Mouse (Mus musculus) heart, adult 2 months (tissue): Measurements from ENCODE around the gene Eif5a. TPM values are rescaled to one million over a fixed set of nuclear protein-coding genes. Genes with fewer than 3 reads are reported as not detected.

Experiments used
- DNase-seq, 2 experiments: peaks; one replicate each; pipeline ENCODE4 v3.0.0; 2021
- H3K27ac ChIP-seq: fragments of 200-600 bp; 2 replicates; pipeline ENCODE4 v1.8.1; 2022
- H3K27me3 ChIP-seq: fragments of 200-500 bp; 2 replicates; pipeline ENCODE4 v1.6.1; 2012; ENCODE audit warnings: mild to moderate bottlenecking, low read length, inconsistent platforms, mixed read lengths; ENCODE audit not compliant: control insufficient read depth, insufficient read depth
- H3K36me3 ChIP-seq: fragments of 200-500 bp; 2 replicates; pipeline ENCODE4 v1.6.1; 2012; ENCODE audit warnings: low read length, inconsistent platforms; ENCODE audit not compliant: control insufficient read depth, insufficient read depth
- H3K4me1 ChIP-seq: fragments of 200-500 bp; 2 replicates; pipeline ENCODE4 v1.6.1; 2011; ENCODE audit warnings: low read length; ENCODE audit not compliant: control insufficient read depth, insufficient read depth
- H3K4me3 ChIP-seq: fragments of 200-600 bp; 2 replicates; pipeline ENCODE4 v1.8.1; 2022
- H3K79me2 ChIP-seq: fragments of 200-500 bp; replicated peaks from 2 replicates; pipeline ENCODE4 v1.6.1; 2012; ENCODE audit warnings: mild to moderate bottlenecking, inconsistent platforms, low read length, moderate library complexity, mixed read lengths; ENCODE audit not compliant: control insufficient read depth, insufficient read depth
- H3K9ac ChIP-seq: fragments of 200-500 bp; 2 replicates; pipeline ENCODE4 v1.6.1; 2012; ENCODE audit warnings: low read depth, mild to moderate bottlenecking, control low read depth, inconsistent platforms, low read length, mixed read lengths
- CTCF ChIP-seq: fragments of 200-600 bp; IDR thresholded peaks from 2 replicates; pipeline ENCODE4 v1.8.1; 2022; ENCODE audit warnings: antibody characterized with exemption, mild to moderate bottlenecking, moderate library complexity
- EP300 ChIP-seq: fragments of 200-500 bp; IDR thresholded peaks from 2 replicates; pipeline ENCODE4 v1.6.1; 2011; ENCODE audit warnings: low read depth, low read length, control low read depth; ENCODE audit not compliant: insufficient read depth
- POLR2A ChIP-seq: fragments of 200-500 bp; IDR thresholded peaks from 2 replicates; pipeline ENCODE4 v1.6.1; 2011; ENCODE audit warnings: mild to moderate bottlenecking, low read depth, low read length, control low read depth; ENCODE audit not compliant: insufficient read depth
- WGBS: fragments of 180-500 bp; shearing (Covaris S2); methylation state at CpG from one replicate; pipeline ENCODE4 v1.1.7; 2018; 5-methylcytosine and 5-hydroxymethylcytosine counted together
- intact Hi-C: fragments of 180-260 bp; cut with DNase I; formaldehyde crosslinking; loops from one replicate; pipeline ENCODE4 v1.15.1; 2025
- polyA plus RNA-seq: library from polyadenylated mRNA; depleted of rRNA; stranded (reverse); fragments of >200 nt; gene quantifications from 2 replicates; pipeline ENCODE4 v1.2.3, GENCODE M21; 2012
- total RNA-seq, 2 experiments: library from RNA; stranded (reverse); gene quantifications; 2 replicates each; pipeline ENCODE4 v1.2.3; 2021

Eif5a gene
- total and polyA plus RNA-seq, 3 experiments: 360 to 444 (median 397) TPM

GRCm38 (mm10) chr11:69936156-69936555, 14.4 kb upstream of the Eif5a start:
- H3K36me3 ChIP-seq: no peaks in the 10 kb centered on the region
- peak overlapping the region; percentile 50 for H3K4me3 ChIP-seq
- intact Hi-C loops: no loop called here
- no peaks in the 10 kb centered on the region for H3K27me3 ChIP-seq
- H3K27ac ChIP-seq: peak overlapping the region; percentile 71
- peak overlapping the region; percentile 81 for H3K9ac ChIP-seq
- H3K4me1 ChIP-seq: peaks cover 11% of the 10 kb centered on the region
- DNase-seq: peak in 1 of 2 experiments; percentile 40
- TF ChIP-seq CTCF (no peak), EP300 (no peak), POLR2A (no peak)
- H3K79me2 ChIP-seq: no peaks in the 10 kb centered on the region
- 2% methylated on average over 30 of the region's 30 CpGs for WGBS

GRCm38 (mm10) chr11:69935137-69935879, 13.6 kb upstream of the Eif5a start, which contains the start of gene Ybx2:
Ybx2 (plus strand) TSS chr11:69935796.
- Histone ChIP-seq H3K4me1 (peaks cover 11% of the 10 kb centered on the region), H3K27me3 (no peaks in the 10 kb centered on the region), H3K9ac (peak within 1 kb of the TSS; percentile 81), H3K4me3 (peak within 1 kb of the TSS; percentile 50), H3K79me2 (no peaks in the 10 kb centered on the region), H3K27ac (peak within 1 kb of the TSS; percentile 71), H3K36me3 (no peaks in the 10 kb centered on the region)
- TF ChIP-seq CTCF (peak; percentile 21; the same call in 1 of the 2 replicates), POLR2A (no peak)
- peak; percentile 88 to 89 for DNase-seq
- WGBS: 3% methylated on average over 62 of the region's 62 CpGs
- intact Hi-C loops: loop anchor here (2.0 kb wide), 1 partner anchor 65 kb away; the partner anchor contains the start of gene Dvl2

- Histone ChIP-seq H3K9ac (no peak overlapping the region), H3K4me3 (peak overlapping the region; percentile 30; the same call in 1 of the 2 replicates), H3K27ac (0 out of 2 replicates have a peak overlapping the region, but pooled peaks have one; percentile 5), H3K36me3 (no peaks in the 10 kb centered on the region), H3K27me3 (no peaks in the 10 kb centered on the region), H3K79me2 (no peaks in the 10 kb centered on the region), H3K4me1 (peaks cover 11% of the 10 kb centered on the region)
- intact Hi-C loops: loop anchor here (1.0 to 5.0 kb wide), 3 partner anchors 15 to 268 kb away; partner anchors contain the start of gene Dvl2
- 23% methylated on average over 6 of the region's 6 CpGs for whole genome bisulfite sequencing
- no peak for DNase-seq
- TF ChIP-seq POLR2A (no peak), EP300 (no peak), CTCF (no peak)
Measured at GRCm38 (mm10) chr11:69934681-69935080, 12.9 kb upstream of the Eif5a start.

- Histone ChIP-seq H3K36me3 (no peaks in the 10 kb centered on the region), H3K79me2 (no peaks in the 10 kb centered on the region), H3K4me3 (peak overlapping the region; percentile 30; the same call in 1 of the 2 replicates), H3K9ac (peak overlapping the region; percentile 13; the same call in 1 of the 2 replicates), H3K27me3 (no peaks in the 10 kb centered on the region), H3K4me1 (peaks cover 11% of the 10 kb centered on the region), H3K27ac (0 out of 2 replicates have a peak overlapping the region, but pooled peaks have one; percentile 5)
- TF ChIP-seq CTCF: peak; percentile 94
- peak; percentile 89 for TF ChIP-seq EP300
- TF ChIP-seq POLR2A: no peak
- intact Hi-C loops: loop anchor here (1.0 to 5.0 kb wide), 3 partner anchors 15 to 268 kb away; partner anchors contain the start of gene Dvl2
- WGBS: under 1% methylated on average over 18 of the region's 18 CpGs
- peak; percentile 89 to 95 for DNase-seq
Measured at GRCm38 (mm10) chr11:69934169-69934568, 12.4 kb upstream of the Eif5a start.

- no peaks in the 10 kb centered on the region for H3K27me3 ChIP-seq
- no peaks in the 10 kb centered on the region for H3K36me3 ChIP-seq
- no peak overlapping the region for H3K9ac ChIP-seq
- TF ChIP-seq CTCF: no peak
- no peak for TF ChIP-seq POLR2A
- no peak for TF ChIP-seq EP300
- intact Hi-C loops: loop anchor here (5.0 kb wide), 1 partner anchor 269 kb away; no protein-coding TSS in a partner anchor
- WGBS: 73% methylated on average over 4 of the region's 4 CpGs
- no peak overlapping the region for H3K4me3 ChIP-seq
- H3K4me1 ChIP-seq: peaks cover 11% of the 10 kb centered on the region
- no peak overlapping the region for H3K27ac ChIP-seq
- no peaks in the 10 kb centered on the region for H3K79me2 ChIP-seq
- DNase-seq: no peak
Measured at GRCm38 (mm10) chr11:69933066-69933465, 11.3 kb upstream of the Eif5a start.

GRCm38 (mm10) chr11:69932254-69932653, 10.5 kb upstream of the Eif5a start:
- no peaks in the 10 kb centered on the region for H3K27me3 ChIP-seq
- no peak overlapping the region for H3K27ac ChIP-seq
- no peak for DNase-seq
- H3K4me1 ChIP-seq: peaks cover 7% of the 10 kb centered on the region
- intact Hi-C loops: loop anchor here (5.0 kb wide), 1 partner anchor 270 kb away; no protein-coding TSS in a partner anchor
- H3K4me3 ChIP-seq: no peak overlapping the region
- no peaks in the 10 kb centered on the region for H3K36me3 ChIP-seq
- WGBS: 48% methylated on average over 3 of the region's 3 CpGs
- TF ChIP-seq CTCF: peak; percentile 54
- no peak for TF ChIP-seq POLR2A
- no peaks in the 10 kb centered on the region for H3K79me2 ChIP-seq
- H3K9ac ChIP-seq: no peak overlapping the region
